Mouse (Mus musculus) neural tube, embryonic 15.5 days (tissue): ENCODE measurements around the gene Armc9. TPM values are rescaled to one million over a fixed set of nuclear protein-coding genes. Genes with fewer than 3 reads are reported as not detected.

Experiments used
- ATAC-seq: fragments of 200-750 bp; cut with Nextera tagmentation; 2 replicates; pipeline ENCODE4 v1.8.0; 2017; ENCODE audit warnings: mild to moderate bottlenecking, moderate TSS enrichment, moderate library complexity; ENCODE audit not compliant: low FRiP score
- H3K27ac ChIP-seq: fragments of 300-500 bp; sonication (generic); replicated peaks from 2 replicates; pipeline ENCODE4 v1.5.1; 2015; ENCODE audit warnings: mild to moderate bottlenecking, inconsistent platforms
- H3K27me3 ChIP-seq: fragments of 300-500 bp; sonication (generic); replicated peaks from 2 replicates; pipeline ENCODE4 v1.6.1; 2015; ENCODE audit warnings: inconsistent platforms
- H3K36me3 ChIP-seq: fragments of 300-500 bp; sonication (generic); 2 replicates; pipeline ENCODE4 v1.6.1; 2015; ENCODE audit warnings: inconsistent platforms
- H3K4me1 ChIP-seq: fragments of 300-500 bp; sonication (generic); 2 replicates; pipeline ENCODE4 v1.6.1; 2015; ENCODE audit warnings: inconsistent platforms
- H3K4me2 ChIP-seq: fragments of 300-500 bp; sonication (generic); 2 replicates; pipeline ENCODE4 v1.6.1; 2015; ENCODE audit warnings: inconsistent platforms, mild to moderate bottlenecking, moderate library complexity
- H3K4me3 ChIP-seq: fragments of 300-500 bp; sonication (generic); replicated peaks from 2 replicates; pipeline ENCODE4 v1.5.1; 2015; ENCODE audit warnings: mild to moderate bottlenecking, inconsistent platforms
- H3K9ac ChIP-seq: fragments of 300-500 bp; sonication (generic); replicated peaks from 2 replicates; pipeline ENCODE4 v1.6.1; 2015; ENCODE audit warnings: mild to moderate bottlenecking, inconsistent platforms
- H3K9me3 ChIP-seq: fragments of 300-500 bp; sonication (generic); replicated peaks from 2 replicates; pipeline ENCODE4 v1.6.1; 2016; ENCODE audit warnings: inconsistent platforms
- WGBS: fragments of 180-500 bp; shearing (Covaris S2); methylation state at CpG from one replicate; pipeline ENCODE4 v1.1.7; 2015; ENCODE audit warnings: mixed read lengths; 5-methylcytosine and 5-hydroxymethylcytosine counted together
- polyA plus RNA-seq: library from polyadenylated mRNA; unstranded; fragments of >200 nt; fragmentation: Nextera tagmentation; extraction: Ambion mirVana; gene quantifications from 2 replicates; pipeline ENCODE4 v1.2.1, GENCODE M21; 2015

Armc9 gene
- polyA plus RNA-seq = 35.5 and 35.9 TPM in 2 replicates

DNA sequence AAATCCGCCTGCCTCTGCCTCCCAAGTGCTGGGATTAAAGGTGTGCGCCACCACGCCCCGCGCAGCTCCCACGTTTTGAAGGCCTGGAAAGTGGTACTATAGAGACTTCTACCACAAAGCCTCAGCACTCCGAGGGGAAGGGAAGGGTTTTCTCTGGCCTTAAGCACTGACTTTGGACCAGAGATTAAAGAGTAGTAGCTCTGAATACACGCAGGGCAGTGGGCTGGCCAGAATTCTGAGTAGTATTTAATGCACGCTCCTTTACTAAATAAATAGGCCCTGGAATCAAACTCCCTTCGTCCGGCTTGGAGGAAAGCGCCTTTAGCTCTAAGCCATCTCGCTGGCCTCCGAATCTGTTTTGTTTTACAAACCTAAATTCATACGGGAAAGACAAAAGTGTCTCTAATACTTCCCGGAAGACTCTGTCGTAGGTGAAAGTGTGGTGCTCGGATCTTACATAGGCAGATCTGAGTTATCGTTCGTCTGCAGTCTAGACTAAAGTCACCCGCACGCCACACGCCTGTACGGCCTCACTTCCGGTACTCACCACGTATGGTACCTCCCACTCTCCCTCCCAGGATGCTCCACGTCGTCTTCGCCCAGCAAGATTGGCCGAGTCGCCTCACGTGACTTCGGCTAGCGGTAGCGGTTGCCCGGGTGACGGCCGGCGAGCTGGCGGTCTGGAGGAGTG is at the start of gene Armc9:
Armc9 (plus strand) TSS at position 648 of the 691 bp plus-strand sequence.
- peaks cover 8% of the 10 kb centered on the region for H3K36me3 ChIP-seq
- WGBS = 3% methylated on average over 40 of the region's 40 CpGs
- H3K4me3 ChIP-seq = peak within 1 kb of the TSS; percentile 94
- peaks cover 22% of the 10 kb centered on the region for H3K4me1 ChIP-seq
- H3K27me3 ChIP-seq = no peaks in the 10 kb centered on the region
- H3K27ac ChIP-seq = peak within 1 kb of the TSS; percentile 85
- no peaks in the 10 kb centered on the region for H3K9me3 ChIP-seq
- peak; percentile 100 for ATAC-seq
- H3K4me2 ChIP-seq = peak within 1 kb of the TSS; percentile 80
- H3K9ac ChIP-seq = peak within 1 kb of the TSS; percentile 85

DNA sequence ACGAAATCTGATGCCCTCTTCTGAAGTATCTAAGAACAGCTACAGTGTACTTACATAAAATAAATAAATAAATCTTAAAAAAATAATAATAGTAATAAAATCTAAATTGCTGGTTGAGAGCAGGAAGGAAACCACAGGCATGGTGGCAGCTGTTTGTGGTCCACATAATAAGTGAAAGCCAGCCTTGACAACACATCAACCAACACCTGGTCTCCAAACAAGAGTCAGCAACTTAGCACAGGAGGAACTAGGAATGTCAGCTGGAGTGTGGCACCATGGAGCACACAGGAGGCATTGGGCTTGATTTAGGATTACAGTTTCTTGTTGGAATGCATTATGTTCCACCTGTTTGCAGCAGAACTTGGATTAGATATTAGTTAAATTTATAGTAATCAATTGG is 49.5 kb upstream of the Armc9 start:
- Histone ChIP-seq H3K4me3 (no peak overlapping the region), H3K27ac (no peak overlapping the region), H3K4me2 (no peak overlapping the region), H3K36me3 (0 out of 2 replicates have a peak, but pooled peaks cover 2% of the 10 kb centered on the region), H3K4me1 (no peaks in the 10 kb centered on the region), H3K27me3 (no peaks in the 10 kb centered on the region), H3K9ac (no peak overlapping the region), H3K9me3 (no peaks in the 10 kb centered on the region)
- no peak for ATAC-seq
- WGBS = 100% methylated on average over 1 of the region's 1 CpGs

DNA sequence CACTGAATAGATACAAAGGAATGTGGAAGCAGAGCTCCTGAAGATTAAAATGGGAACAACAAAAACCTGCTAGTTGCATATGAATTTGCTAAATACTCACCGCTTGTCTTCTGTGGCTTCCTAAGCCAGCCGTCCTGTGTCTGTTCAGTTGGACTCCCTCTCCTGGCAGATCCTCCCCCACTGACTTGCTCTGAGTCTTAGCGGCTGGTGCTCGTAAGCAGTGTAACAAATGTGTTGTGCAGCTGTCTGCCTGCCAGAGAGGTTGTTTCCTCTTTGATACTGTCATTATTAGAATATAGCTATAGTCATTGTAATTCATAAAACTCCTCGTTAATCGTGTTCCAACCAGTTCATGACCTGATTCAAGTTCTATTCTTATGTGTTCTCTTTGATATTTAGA is 42.8 kb upstream of the Armc9 start, which contains the start of gene Htr2b:
Htr2b (minus strand) TSS at position 192 of the 400 bp plus-strand sequence.
- no peaks in the 10 kb centered on the region for H3K9me3 ChIP-seq
- no peaks in the 10 kb centered on the region for H3K27me3 ChIP-seq
- H3K36me3 ChIP-seq = peaks cover 7% of the 10 kb centered on the region
- ATAC-seq = no peak
- no peak within 1 kb of the TSS for H3K4me2 ChIP-seq
- H3K27ac ChIP-seq = no peak within 1 kb of the TSS
- H3K4me1 ChIP-seq = no peaks in the 10 kb centered on the region
- H3K9ac ChIP-seq = no peak within 1 kb of the TSS
- WGBS = 56% methylated on average over 6 of the region's 6 CpGs
- no peak within 1 kb of the TSS for H3K4me3 ChIP-seq

GRCm38 (mm10) chr1:86114141-86114540 is 40.4 kb upstream of the Armc9 start:
- 93% methylated on average over 3 of the region's 3 CpGs for WGBS
- H3K27me3 ChIP-seq = no peaks in the 10 kb centered on the region
- no peak for ATAC-seq
- no peaks in the 10 kb centered on the region for H3K9me3 ChIP-seq
- H3K4me1 ChIP-seq = no peaks in the 10 kb centered on the region
- peaks cover 26% of the 10 kb centered on the region for H3K36me3 ChIP-seq
- H3K4me2 ChIP-seq = no peak overlapping the region
- no peak overlapping the region for H3K9ac ChIP-seq
- no peak overlapping the region for H3K27ac ChIP-seq
- H3K4me3 ChIP-seq = no peak overlapping the region

GRCm38 (mm10) chr1:86119549-86119948 is 35.0 kb upstream of the Armc9 start:
- Histone ChIP-seq H3K4me2 (no peak overlapping the region), H3K9me3 (no peaks in the 10 kb centered on the region), H3K4me1 (no peaks in the 10 kb centered on the region), H3K9ac (no peak overlapping the region), H3K27me3 (no peaks in the 10 kb centered on the region), H3K4me3 (no peak overlapping the region), H3K36me3 (peaks cover 49% of the 10 kb centered on the region), H3K27ac (no peak overlapping the region)
- no peak for ATAC-seq
- WGBS = 90% methylated on average over 4 of the region's 4 CpGs

- H3K9me3 ChIP-seq = no peaks in the 10 kb centered on the region
- no peak overlapping the region for H3K4me3 ChIP-seq
- H3K9ac ChIP-seq = no peak overlapping the region
- ATAC-seq = no peak
- WGBS = 93% methylated on average over 2 of the region's 2 CpGs
- H3K4me2 ChIP-seq = no peak overlapping the region
- H3K4me1 ChIP-seq = no peaks in the 10 kb centered on the region
- H3K27ac ChIP-seq = no peak overlapping the region
- H3K36me3 ChIP-seq = peaks cover 65% of the 10 kb centered on the region
- no peaks in the 10 kb centered on the region for H3K27me3 ChIP-seq
Measured at GRCm38 (mm10) chr1:86126036-86126435, 28.5 kb upstream of the Armc9 start.

DNA sequence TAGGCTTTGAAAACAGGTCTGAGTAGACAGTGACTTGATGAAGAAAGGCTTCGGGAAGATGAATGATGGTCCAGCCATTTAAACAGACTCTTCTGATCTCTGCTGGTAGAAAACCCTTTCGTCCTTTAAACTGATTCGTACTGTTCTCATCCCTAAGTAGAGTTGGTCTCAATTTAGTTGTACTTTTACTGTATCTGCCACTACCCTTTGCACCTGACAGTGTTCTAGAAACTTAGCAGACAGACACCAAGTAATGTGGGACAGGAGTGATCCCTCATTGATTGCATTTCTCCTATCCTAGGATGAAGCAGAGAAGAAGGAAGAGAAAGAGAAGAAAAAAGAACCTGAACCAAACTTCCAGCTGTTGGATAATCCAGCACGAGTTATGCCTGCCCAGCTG is 21.2 kb upstream of the Armc9 start, which contains the start of gene Gm21972:
Gm21972 (plus strand) TSS at position 301 of the 400 bp plus-strand sequence.
- H3K9ac ChIP-seq = no peak within 1 kb of the TSS
- peaks cover 80% of the 10 kb centered on the region for H3K36me3 ChIP-seq
- no peak for ATAC-seq

DNA sequence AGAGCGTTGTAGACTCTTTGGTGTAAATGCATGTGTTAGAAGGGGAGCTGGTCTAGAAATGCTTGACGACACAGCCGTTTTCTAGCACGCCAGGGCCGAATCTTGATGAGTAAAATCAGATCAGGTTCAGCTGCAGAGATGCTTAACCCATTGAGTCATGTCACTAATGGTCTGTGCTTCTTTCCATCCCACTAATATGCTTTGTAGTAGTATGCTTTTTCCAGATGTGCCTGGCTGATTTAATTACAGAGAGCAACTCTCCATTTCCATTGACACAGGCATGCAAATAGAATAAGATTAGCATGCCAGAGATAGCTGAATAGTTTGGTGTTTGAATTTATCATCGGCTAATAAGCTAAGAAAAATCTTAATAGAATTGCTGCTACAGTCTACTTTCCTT is 19.3 kb upstream of the Armc9 start:
- H3K9me3 ChIP-seq = no peaks in the 10 kb centered on the region
- no peak overlapping the region for H3K9ac ChIP-seq
- H3K4me3 ChIP-seq = no peak overlapping the region
- WGBS = 88% methylated on average over 6 of the region's 6 CpGs
- H3K4me1 ChIP-seq = no peaks in the 10 kb centered on the region
- no peak overlapping the region for H3K27ac ChIP-seq
- ATAC-seq = no peak
- H3K27me3 ChIP-seq = no peaks in the 10 kb centered on the region
- no peak overlapping the region for H3K4me2 ChIP-seq
- H3K36me3 ChIP-seq = peaks cover 75% of the 10 kb centered on the region

More for the DNA sequence above, 21.2 kb upstream of the Armc9 start, which contains the start of gene Gm21972:
- no peaks in the 10 kb centered on the region for H3K4me1 ChIP-seq
- H3K9me3 ChIP-seq = no peaks in the 10 kb centered on the region
- 96% methylated on average over 4 of the region's 4 CpGs for whole genome bisulfite sequencing
- no peak within 1 kb of the TSS for H3K27ac ChIP-seq
- no peaks in the 10 kb centered on the region for H3K27me3 ChIP-seq
- H3K4me2 ChIP-seq = no peak within 1 kb of the TSS
- H3K4me3 ChIP-seq = no peak within 1 kb of the TSS

DNA sequence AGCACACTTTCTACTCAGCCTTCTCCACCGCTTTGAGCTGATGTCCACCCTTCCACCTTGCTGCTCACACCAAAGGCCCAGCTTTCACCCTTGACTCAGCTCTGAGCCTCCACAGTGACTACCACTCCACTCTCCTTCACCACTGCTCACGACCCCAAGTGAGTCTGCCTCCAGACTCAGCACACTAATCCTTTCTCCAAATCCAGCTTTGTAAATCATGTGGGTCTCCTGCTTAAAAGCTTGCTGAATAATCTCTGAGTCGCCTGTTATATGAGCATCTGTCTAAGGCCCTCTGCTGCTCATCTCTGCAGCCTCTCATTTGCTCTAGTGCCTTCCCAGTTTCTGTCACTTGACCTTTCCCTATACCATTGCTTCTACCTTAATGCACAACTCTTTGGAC is 13.5 kb upstream of the Armc9 start:
- H3K36me3 ChIP-seq = peaks cover 52% of the 10 kb centered on the region
- no peak overlapping the region for H3K4me3 ChIP-seq
- H3K9ac ChIP-seq = no peak overlapping the region
- no peaks in the 10 kb centered on the region for H3K4me1 ChIP-seq
- 96% methylated on average over 3 of the region's 3 CpGs for WGBS
- no peak overlapping the region for H3K27ac ChIP-seq
- ATAC-seq = no peak
- no peaks in the 10 kb centered on the region for H3K9me3 ChIP-seq
- no peak overlapping the region for H3K4me2 ChIP-seq
- no peaks in the 10 kb centered on the region for H3K27me3 ChIP-seq

- no peak overlapping the region for H3K27ac ChIP-seq
- H3K9me3 ChIP-seq = no peaks in the 10 kb centered on the region
- WGBS = 84% methylated on average over 4 of the region's 4 CpGs
- no peaks in the 10 kb centered on the region for H3K4me1 ChIP-seq
- no peak overlapping the region for H3K9ac ChIP-seq
- peaks cover 34% of the 10 kb centered on the region for H3K36me3 ChIP-seq
- H3K4me3 ChIP-seq = no peak overlapping the region
- H3K4me2 ChIP-seq = no peak overlapping the region
- no peak for ATAC-seq
- H3K27me3 ChIP-seq = no peaks in the 10 kb centered on the region
Measured at GRCm38 (mm10) chr1:86143165-86143564, 11.4 kb upstream of the Armc9 start.

- Histone ChIP-seq H3K9me3 (no peaks in the 10 kb centered on the region), H3K27me3 (no peaks in the 10 kb centered on the region), H3K4me2 (no peak overlapping the region), H3K27ac (no peak overlapping the region), H3K9ac (no peak overlapping the region), H3K4me1 (no peaks in the 10 kb centered on the region), H3K36me3 (peaks cover 25% of the 10 kb centered on the region; the same call in 1 of the 2 replicates), H3K4me3 (no peak overlapping the region)
- 81% methylated on average over 21 of the region's 21 CpGs for WGBS
- no peak for ATAC-seq
Measured at GRCm38 (mm10) chr1:86144001-86144944, 10.3 kb upstream of the Armc9 start.
